24 mouse cellular contexts compared by ENCODE assay signal in genomic region chr3:130040017-130040416, GRCm38 (mm10).
"Had no signal": no experiment of that assay in that cellular context is flagged by ENCODE, and none has a peak within 500 bp of the region (broad histone marks: within the 10 kb centered on the region; RNA-seq: fewer than 3 reads in every experiment).

No protein-coding gene starts in this region.

- ATAC-seq: hindbrain, embryonic 16.5 days; inflammation-experienced regulatory T-cells, adult 6 months; intestine, embryonic 15.5 days; intestine, postnatal 0 days; liver, embryonic 12.5 days had no signal

- H3K27me3 ChIP-seq: heart, embryonic 13.5 days; heart, embryonic 15.5 days; hindbrain, embryonic 12.5 days; intestine, embryonic 15.5 days; limb, embryonic 12.5 days; liver, embryonic 12.5 days had no signal

- DNase-seq: gastrocnemius, postnatal 14 days; gastrocnemius, postnatal 36 days; heart, adult 2 months; heart, postnatal 4 days; kidney, adult 18-20 months; kidney, adult 8-10 months; kidney, postnatal 10 days; kidney, postnatal 25 days; kidney, postnatal 4 days; liver had no signal

- H3K9me3 ChIP-seq: intestine, embryonic 15.5 days had no signal

- H3K4me1 ChIP-seq: hindbrain, embryonic 10.5 days; hindbrain, embryonic 12.5 days; intestine, embryonic 15.5 days; limb, embryonic 12.5 days had no signal

- H3K27ac ChIP-seq: heart, adult 2 months; heart, embryonic 13.5 days; heart, embryonic 15.5 days; hindbrain, embryonic 10.5 days; hindbrain, embryonic 12.5 days; hindbrain, embryonic 14.5 days; intestine, embryonic 15.5 days; layer of hippocampus, adult 2 months; left cerebral cortex, adult 2 months; limb, embryonic 10.5 days; limb, embryonic 12.5 days; liver, embryonic 12.5 days had no signal

- H3K9ac ChIP-seq: heart, embryonic 13.5 days; heart, embryonic 15.5 days; hindbrain, embryonic 12.5 days; hindbrain, embryonic 14.5 days; intestine, embryonic 15.5 days; limb, embryonic 12.5 days; liver, embryonic 12.5 days had no signal

- H3K4me3 ChIP-seq: heart, adult 2 months; heart, embryonic 13.5 days; heart, embryonic 15.5 days; hindbrain, embryonic 10.5 days; hindbrain, embryonic 12.5 days; intestine, embryonic 15.5 days; layer of hippocampus, adult 2 months; left cerebral cortex, adult 2 months; limb, embryonic 10.5 days; limb, embryonic 12.5 days; liver, embryonic 12.5 days had no signal
